Mouse (Mus musculus) lung, embryonic 14.5 days (tissue): ENCODE measurements around the gene Cr1l. TPM values are rescaled to one million over a fixed set of nuclear protein-coding genes. Genes with fewer than 3 reads are reported as not detected.
A peak's percentile ranks its signal among the peaks of the same experiment; 100 is the strongest.

ENCODE experiments used
- ATAC-seq: fragments of 200-750 bp; cut with Nextera tagmentation; 2 replicates; pipeline ENCODE4 v1.8.0; 2017; ENCODE audit warnings: mild to moderate bottlenecking, moderate TSS enrichment, moderate library complexity; ENCODE audit not compliant: insufficient read depth
- DNase-seq: peaks from one replicate; pipeline ENCODE4 v3.0.0-alpha.2; 2015
- H3K27ac ChIP-seq: fragments of 300-500 bp; sonication (generic); 2 replicates; pipeline ENCODE4 v1.5.1; 2014; ENCODE audit warnings: low read depth, mild to moderate bottlenecking, moderate library complexity
- H3K27me3 ChIP-seq: fragments of 300-500 bp; sonication (generic); 2 replicates; pipeline ENCODE4 v1.6.1; 2014; ENCODE audit warnings: low read length, control low read depth; ENCODE audit not compliant: insufficient read depth
- H3K36me3 ChIP-seq: fragments of 300-500 bp; sonication (generic); 2 replicates; pipeline ENCODE4 v1.6.1; 2014; ENCODE audit warnings: control low read depth; ENCODE audit not compliant: insufficient read depth
- H3K4me1 ChIP-seq: fragments of 300-500 bp; sonication (generic); 2 replicates; pipeline ENCODE4 v1.6.1; 2014; ENCODE audit warnings: antibody characterized with exemption, control low read depth; ENCODE audit not compliant: insufficient read depth
- H3K4me2 ChIP-seq: fragments of 300-500 bp; sonication (generic); 2 replicates; pipeline ENCODE4 v1.6.1; 2014; ENCODE audit warnings: mild to moderate bottlenecking
- H3K4me3 ChIP-seq: fragments of 300-500 bp; sonication (generic); 2 replicates; pipeline ENCODE4 v1.5.1; 2014; ENCODE audit warnings: low read depth, low read length
- H3K9ac ChIP-seq: fragments of 300-500 bp; sonication (generic); 2 replicates; pipeline ENCODE4 v1.6.1; 2014
- H3K9me3 ChIP-seq: fragments of 300-500 bp; sonication (generic); 2 replicates; pipeline ENCODE4 v1.6.1; 2016; ENCODE audit warnings: low read depth, low read length, control low read depth
- CTCF ChIP-seq: IDR thresholded peaks from 2 replicates; pipeline ENCODE4 v1.5.1; 2016; ENCODE audit warnings: antibody characterized with exemption, low read depth
- WGBS: fragments of 180-500 bp; shearing (Covaris S2); extraction: QIAGEN DNeasy Blood & Tissue Kit; methylation state at CpG from one replicate; pipeline ENCODE4 v1.1.7; 2014; 5-methylcytosine and 5-hydroxymethylcytosine counted together
- polyA plus RNA-seq: library from polyadenylated mRNA; unstranded; fragments of >200 nt; fragmentation: Nextera tagmentation; extraction: Ambion mirVana; gene quantifications from 2 replicates; pipeline ENCODE4 v1.2.1, GENCODE M21; 2014

Cr1l gene
- polyA plus RNA-seq, result 66.4 and 73.4 TPM in 2 replicates

DNA sequence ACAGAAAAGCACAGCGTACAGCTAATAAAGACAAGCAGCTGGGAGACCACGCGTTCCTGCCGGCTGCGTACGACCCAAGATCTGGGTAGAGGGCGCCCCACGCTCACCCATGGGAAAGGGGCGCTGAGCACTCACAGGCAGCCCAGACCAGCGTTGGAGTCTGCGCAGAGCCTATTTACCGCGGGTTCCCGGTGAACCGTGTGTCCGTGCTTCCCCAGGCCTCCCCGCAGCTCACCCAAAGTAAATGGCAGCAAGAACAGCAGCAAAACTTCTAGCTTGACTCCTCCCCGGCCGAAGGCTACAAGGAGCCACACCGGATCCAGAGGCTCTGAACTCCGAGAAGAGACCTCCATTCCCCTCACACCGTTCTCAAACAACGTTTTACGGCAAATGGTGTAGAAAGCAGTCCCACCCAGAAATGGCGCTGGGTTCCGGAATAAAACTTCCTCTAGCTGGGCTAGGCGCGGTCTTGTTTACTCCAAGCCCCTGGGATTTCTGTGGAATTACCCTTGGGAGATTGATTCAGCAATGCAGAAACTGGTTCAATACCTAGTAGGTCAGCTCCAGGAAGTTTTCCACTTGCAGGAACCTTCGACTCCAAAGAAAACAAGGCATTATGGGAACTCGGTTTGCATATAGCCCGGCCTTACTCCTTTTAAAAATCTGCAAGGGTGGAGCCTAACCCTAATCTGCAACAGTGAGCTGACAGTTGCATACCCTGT is at the start of gene Cr1l:
Cr1l (minus strand) TSS at position 634 of the 722 bp plus-strand sequence.
- Histone ChIP-seq H3K36me3 (peaks cover 16% of the 10 kb centered on the region), H3K27ac (peak within 1 kb of the TSS; percentile 99), H3K27me3 (no peaks in the 10 kb centered on the region), H3K4me2 (peak within 1 kb of the TSS; percentile 78), H3K4me1 (no peaks in the 10 kb centered on the region), H3K9ac (peak within 1 kb of the TSS; percentile 86), H3K9me3 (no peaks in the 10 kb centered on the region), H3K4me3 (peak within 1 kb of the TSS; percentile 64)
- ATAC-seq, result peak; percentile 99
- peak; percentile 76 for TF ChIP-seq CTCF
- peak; percentile 96 for DNase-seq
- WGBS, result under 1% methylated on average over 31 of the region's 31 CpGs

DNA sequence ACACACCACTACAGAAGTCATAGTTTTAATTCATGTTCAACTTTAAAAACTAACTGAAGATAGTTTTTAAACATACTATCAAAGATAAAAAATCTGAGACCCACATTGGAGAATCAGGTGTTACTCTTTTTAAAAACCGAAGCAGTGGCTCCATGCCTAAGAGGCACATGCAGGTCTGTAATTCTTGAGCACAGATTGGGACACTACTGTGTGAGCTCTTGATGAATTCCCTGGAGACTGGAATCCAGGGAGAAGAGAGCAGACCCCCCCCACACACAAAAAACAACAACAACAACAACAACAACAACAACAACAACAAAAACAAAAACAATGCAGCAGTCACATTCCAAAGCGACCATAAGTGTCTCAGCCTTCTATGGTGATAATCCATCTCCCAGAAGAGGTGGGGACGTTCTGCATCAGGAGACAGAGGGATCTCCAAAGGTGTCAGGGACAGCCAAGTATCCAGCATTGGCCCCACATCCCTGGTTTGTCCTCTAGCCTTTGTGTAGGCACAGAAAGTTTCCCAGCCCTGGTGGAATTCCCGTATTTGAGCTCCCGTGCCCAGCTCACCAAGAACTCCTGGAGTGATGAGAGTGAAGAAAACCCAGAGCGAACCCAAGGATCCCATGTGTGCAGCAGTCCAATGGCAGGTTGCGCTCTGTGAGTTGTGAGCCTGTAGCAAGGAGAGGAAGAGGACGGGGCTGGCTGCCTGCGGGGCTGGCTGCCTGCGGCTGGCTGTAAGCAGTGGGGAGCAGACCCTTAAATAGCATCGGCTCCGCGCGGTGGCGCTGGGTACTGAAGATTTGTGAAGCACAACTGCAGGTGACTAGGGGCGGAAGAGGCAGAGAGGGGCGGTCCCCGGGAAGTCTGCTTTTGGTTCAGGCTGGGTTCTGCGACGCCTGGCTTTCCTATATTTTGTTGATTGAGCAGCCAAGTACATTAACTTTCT is 44.9 kb upstream of the Cr1l start, which contains the start of gene Cr2:
Cr2 (minus strand) TSS at position 737 of the 952 bp plus-strand sequence.
- H3K27me3 ChIP-seq, result no peaks in the 10 kb centered on the region
- ATAC-seq (peak; percentile 99), DNase-seq (peak; percentile 81)
- H3K4me3 ChIP-seq, result 0 out of 2 replicates have a peak within 1 kb of the TSS, but pooled peaks have one; percentile 6
- TF ChIP-seq CTCF, result peak; percentile 50
- 6% methylated on average over 20 of the region's 20 CpGs for WGBS
- no peaks in the 10 kb centered on the region for H3K4me1 ChIP-seq
- H3K9ac ChIP-seq, result 0 out of 2 replicates have a peak within 1 kb of the TSS, but pooled peaks have one; percentile 22
- no peaks in the 10 kb centered on the region for H3K9me3 ChIP-seq
- peak within 1 kb of the TSS; percentile 52 for H3K4me2 ChIP-seq
- H3K36me3 ChIP-seq, result no peaks in the 10 kb centered on the region
- H3K27ac ChIP-seq, result no peak within 1 kb of the TSS

DNA sequence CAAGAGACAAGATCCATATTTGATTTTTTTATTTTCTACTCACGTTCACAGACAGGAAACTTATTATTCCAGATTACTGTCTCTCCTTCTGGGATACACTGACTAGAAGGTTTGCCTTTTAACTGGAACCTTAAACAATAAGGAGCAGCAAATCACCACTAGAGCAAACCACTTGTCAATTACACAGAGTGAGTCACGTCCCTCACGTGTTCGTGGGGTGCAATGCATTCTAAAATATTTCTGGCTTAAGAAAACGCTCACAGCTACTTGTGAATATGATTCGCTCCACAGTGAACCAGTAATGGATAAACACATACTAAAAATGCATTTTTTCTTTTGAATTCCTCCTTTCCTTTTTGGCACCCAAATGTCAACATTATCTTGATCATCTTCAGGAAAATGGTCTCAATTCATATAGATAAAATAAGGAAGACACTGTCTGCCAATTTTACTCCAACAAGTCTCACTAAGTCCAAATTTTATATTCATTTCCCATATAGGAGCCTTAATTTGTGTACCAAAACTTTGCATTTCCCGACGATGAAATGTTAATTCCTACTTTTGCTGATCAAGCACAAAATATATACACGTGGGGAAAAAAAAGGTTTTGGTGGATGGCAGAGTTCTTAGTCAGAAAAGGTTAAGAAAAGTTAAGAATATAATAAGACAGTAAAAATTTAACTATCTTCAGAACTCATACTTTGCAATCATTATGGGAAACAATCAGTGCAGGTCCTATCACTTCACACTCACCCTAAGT is 33.8 kb upstream of the Cr1l start:
- ATAC-seq, result no peak

GRCm38 (mm10) chr1:195132070-195132469 is 684 bp upstream of the Cr1l start:
- WGBS, result 24% methylated on average over 3 of the region's 3 CpGs
- peak overlapping the region; percentile 78 for H3K4me2 ChIP-seq
- no peaks in the 10 kb centered on the region for H3K9me3 ChIP-seq
- peaks cover 10% of the 10 kb centered on the region for H3K36me3 ChIP-seq
- H3K4me1 ChIP-seq, result no peaks in the 10 kb centered on the region
- DNase-seq (peak; percentile 57), ATAC-seq (no peak)
- H3K27ac ChIP-seq, result peak overlapping the region; percentile 99; the same call in 1 of the 2 replicates
- no peak for TF ChIP-seq CTCF
- H3K27me3 ChIP-seq, result no peaks in the 10 kb centered on the region
- H3K9ac ChIP-seq, result no peak overlapping the region
- peak overlapping the region; percentile 64 for H3K4me3 ChIP-seq

More for the DNA sequence above, 33.8 kb upstream of the Cr1l start:
- TF ChIP-seq CTCF, result no peak
- DNase-seq, result no peak
- no peaks in the 10 kb centered on the region for H3K27me3 ChIP-seq
- no peaks in the 10 kb centered on the region for H3K9me3 ChIP-seq
- H3K27ac ChIP-seq, result no peak overlapping the region
- no peak overlapping the region for H3K4me2 ChIP-seq
- H3K9ac ChIP-seq, result no peak overlapping the region
- no peak overlapping the region for H3K4me3 ChIP-seq
- WGBS, result 65% methylated on average over 9 of the region's 9 CpGs
- H3K36me3 ChIP-seq, result no peaks in the 10 kb centered on the region
- H3K4me1 ChIP-seq, result no peaks in the 10 kb centered on the region

DNA sequence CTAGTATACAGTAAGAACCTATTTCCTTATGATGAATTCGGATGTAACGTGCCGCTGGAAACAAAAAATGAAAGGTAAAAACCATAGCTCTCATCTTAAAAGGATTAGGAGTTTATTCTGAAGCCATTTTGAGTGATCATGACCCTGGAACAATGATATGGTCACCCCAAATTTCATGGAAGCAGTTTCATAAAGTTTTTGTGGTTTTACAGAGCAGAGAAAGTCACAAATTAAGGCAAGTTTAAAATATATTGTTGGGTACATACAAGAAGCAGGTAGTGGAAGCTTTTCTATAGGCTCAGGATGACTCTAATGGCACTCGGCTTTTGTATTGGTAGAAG is 259 bp upstream of the Cr1l start:
- no peaks in the 10 kb centered on the region for H3K27me3 ChIP-seq
- H3K9me3 ChIP-seq, result no peaks in the 10 kb centered on the region
- DNase-seq, result no peak
- no peak for TF ChIP-seq CTCF
- peak overlapping the region; percentile 99 for H3K27ac ChIP-seq
- H3K4me1 ChIP-seq, result no peaks in the 10 kb centered on the region
- no peak overlapping the region; the same call in 1 of the 2 replicates for H3K9ac ChIP-seq
- H3K4me2 ChIP-seq, result peak overlapping the region; percentile 78
- ATAC-seq, result no peak
- peak overlapping the region; percentile 64 for H3K4me3 ChIP-seq
- H3K36me3 ChIP-seq, result peaks cover 13% of the 10 kb centered on the region
- 20% methylated on average over 4 of the region's 4 CpGs for WGBS

GRCm38 (mm10) chr1:195130479-195130878 is 907 bp downstream of the Cr1l start:
- peak overlapping the region; percentile 64 for H3K4me3 ChIP-seq
- 15% methylated on average over 2 of the region's 2 CpGs for WGBS
- no peaks in the 10 kb centered on the region for H3K4me1 ChIP-seq
- no peak for DNase-seq
- H3K27ac ChIP-seq, result peak overlapping the region; percentile 99
- H3K4me2 ChIP-seq, result peak overlapping the region; percentile 78
- peak overlapping the region; percentile 86 for H3K9ac ChIP-seq
- no peak for TF ChIP-seq CTCF
- peaks cover 19% of the 10 kb centered on the region for H3K36me3 ChIP-seq
- no peaks in the 10 kb centered on the region for H3K27me3 ChIP-seq
- no peaks in the 10 kb centered on the region for H3K9me3 ChIP-seq
- ATAC-seq, result no peak
